Mouse (Mus musculus) myocyte (in vitro differentiated cells): ENCODE results near the gene Prkn.

Experiments used
- CEBPB ChIP-seq: IDR thresholded peaks from 2 replicates; pipeline ENCODE4 v1.6.1; 2011; ENCODE audit warnings: mild to moderate bottlenecking, moderate library complexity; ENCODE audit not compliant: poor library complexity, insufficient read depth, severe bottlenecking
- E2F4 ChIP-seq: IDR thresholded peaks from one replicate; pipeline ENCODE4 v1.6.1; 2011; ENCODE audit warnings: mild to moderate bottlenecking, control low read depth, moderate library complexity; ENCODE audit not compliant: insufficient read depth
- MAX ChIP-seq: IDR thresholded peaks from one replicate; pipeline ENCODE4 v1.6.1; 2011; ENCODE audit warnings: low read depth, mild to moderate bottlenecking, control low read depth
- MYOD1 ChIP-seq, 3 experiments: IDR thresholded peaks; one replicate each; pipeline ENCODE4 v1.6.1; 2011; ENCODE audit warnings: control low read depth in 2 of 3, low read depth in 2 of 3, mild to moderate bottlenecking in 2 of 3, moderate library complexity in 1 of 3; ENCODE audit not compliant: insufficient read length in 2 of 3, control insufficient read depth in 1 of 3
- MYOG ChIP-seq, 3 experiments: IDR thresholded peaks; one replicate each; pipeline ENCODE4 v1.6.1; 2011; ENCODE audit warnings: control low read depth in 2 of 3, low read depth in 2 of 3, mild to moderate bottlenecking in 2 of 3; ENCODE audit not compliant: insufficient read length in 2 of 3, control insufficient read depth in 1 of 3, insufficient read depth in 1 of 3
- POLR2A ChIP-seq: IDR thresholded peaks from one replicate; pipeline ENCODE4 v1.6.1; 2011; ENCODE audit warnings: low read depth, mild to moderate bottlenecking, control low read depth, moderate library complexity; ENCODE audit not compliant: insufficient read length
- POLR2AphosphoS2 ChIP-seq: IDR thresholded peaks from one replicate; pipeline ENCODE4 v1.6.1; 2011; ENCODE audit warnings: low read depth, control low read depth; ENCODE audit not compliant: insufficient read length
- REST ChIP-seq: IDR thresholded peaks from one replicate; pipeline ENCODE4 v1.6.1; 2011; ENCODE audit warnings: mild to moderate bottlenecking, control low read depth, moderate library complexity; ENCODE audit not compliant: insufficient read depth, insufficient read length
- SRF ChIP-seq: IDR thresholded peaks from one replicate; pipeline ENCODE4 v1.6.1; 2011; ENCODE audit warnings: low read depth; ENCODE audit not compliant: control insufficient read depth, insufficient read length
- TCF12 ChIP-seq: IDR thresholded peaks from one replicate; pipeline ENCODE4 v1.6.1; 2011; ENCODE audit warnings: mild to moderate bottlenecking, control low read depth; ENCODE audit not compliant: poor library complexity, insufficient read depth, severe bottlenecking
- TCF3 ChIP-seq: IDR thresholded peaks from one replicate; pipeline ENCODE4 v1.6.1; 2011; ENCODE audit warnings: low read depth, control low read depth; ENCODE audit not compliant: insufficient read length
- USF1 ChIP-seq: IDR thresholded peaks from one replicate; pipeline ENCODE4 v1.6.1; 2011; ENCODE audit warnings: low read depth, mild to moderate bottlenecking, control low read depth, moderate library complexity

GRCm38 (mm10) chr17:11284246-11284645 is 444.1 kb downstream of the Prkn start:
- no peak for TF ChIP-seq USF1
- TF ChIP-seq TCF12 = no peak
- TF ChIP-seq POLR2A = no peak
- no peak for TF ChIP-seq MYOG (IDR thresholded peaks at IDR 0.05; ENCODE audit: control insufficient read depth in 1 of 3, insufficient read depth in 1 of 3, insufficient read length in 2 of 3, low read depth in 2 of 3)
- TF ChIP-seq MAX = no peak
- no peak for TF ChIP-seq E2F4
- TF ChIP-seq POLR2AphosphoS2 = no peak
- no peak for TF ChIP-seq MYOD1 (IDR thresholded peaks at IDR 0.05; ENCODE audit: control insufficient read depth in 1 of 3, insufficient read length in 2 of 3, low read depth in 2 of 3)
- no peak for TF ChIP-seq CEBPB
- TF ChIP-seq REST = no peak
- no peak for TF ChIP-seq SRF
- no peak for TF ChIP-seq TCF3
